Mouse (Mus musculus) G1E (cell line): Measurements from ENCODE around the gene Chchd4. TPM values are rescaled to one million over a fixed set of nuclear protein-coding genes. Genes with fewer than 3 reads are reported as not detected.

ENCODE experiments used
- ATAC-seq: 2 replicates; pipeline ENCODE4 v1.8.0; 2016; ENCODE audit warnings: mild to moderate bottlenecking; ENCODE audit not compliant: insufficient number of reproducible peaks, poor library complexity, low FRiP score, severe bottlenecking; ENCODE audit errors: extremely low read depth
- DNase-seq: peaks from one replicate; pipeline ENCODE4 v3.0.0; 2012; ENCODE audit warnings: low spot score
- H3K27me3 ChIP-seq: 2 replicates; pipeline ENCODE4 v1.6.1; 2012; ENCODE audit warnings: mild to moderate bottlenecking, low read length, inconsistent platforms; ENCODE audit not compliant: insufficient read depth
- H3K36me3 ChIP-seq: replicated peaks from 2 replicates; pipeline ENCODE3; 2012; ENCODE audit warnings: mild to moderate bottlenecking, inconsistent platforms
- H3K4me1 ChIP-seq: 2 replicates; pipeline ENCODE4 v1.6.1; 2012; ENCODE audit warnings: low read depth, low read length, inconsistent platforms, mixed read lengths; ENCODE audit not compliant: insufficient read depth
- H3K4me3 ChIP-seq: 2 replicates; pipeline ENCODE4 v1.5.1; 2012; ENCODE audit warnings: low read depth, mild to moderate bottlenecking, inconsistent platforms, low read length, moderate library complexity, mixed read lengths
- H3K9me3 ChIP-seq: replicated peaks from 2 replicates; pipeline ENCODE4 v1.6.1; 2012; ENCODE audit warnings: inconsistent platforms
- CTCF ChIP-seq: IDR thresholded peaks from 2 replicates; pipeline ENCODE4 v1.5.1; 2012; ENCODE audit warnings: low read depth, low read length, inconsistent platforms, mixed read lengths
- GATA1 ChIP-seq: IDR thresholded peaks from 2 replicates; pipeline ENCODE4 v1.6.1; 2012; ENCODE audit warnings: borderline replicate concordance, low read length, inconsistent platforms, mixed read lengths
- GATA2 ChIP-seq: IDR thresholded peaks from 2 replicates; pipeline ENCODE4 v1.6.1; 2012; ENCODE audit warnings: low read depth, low read length, inconsistent platforms, borderline replicate concordance
- POLR2AphosphoS5 ChIP-seq: IDR thresholded peaks from 2 replicates; pipeline ENCODE4 v1.6.1; 2012; ENCODE audit warnings: low read depth, low read length, inconsistent platforms; ENCODE audit not compliant: insufficient replicate concordance
- TAL1 ChIP-seq: conservative IDR thresholded peaks from 2 replicates; pipeline ENCODE4 v1.6.1; 2012; ENCODE audit warnings: low read depth, low read length, inconsistent platforms, mixed read lengths
- polyA plus RNA-seq: library from polyadenylated mRNA; stranded (reverse); fragments of >175 nt; gene quantifications from 2 replicates; pipeline ENCODE4 v1.2.3, GENCODE M21; 2012
- total RNA-seq, 2 experiments: library from RNA; stranded (forward) in 1 of 2; stranded (reverse) in 1 of 2; fragments of 200-1000 nt in 1 of 2; fragments of >200 nt in 1 of 2; fragmentation: Nextera tagmentation in 1 of 2; gene quantifications; 2 replicates each; pipeline ENCODE4 v1.2.3; 2014 to 2017

Chchd4 gene
- total RNA-seq (2014; fragmentation: Nextera tagmentation) = 9.6 and 11.8 TPM in 2 replicates
- 19.3 and 22.1 TPM in 2 replicates for total RNA-seq (2017)
- 13.4 and 16.1 TPM in 2 replicates for polyA plus RNA-seq

DNA sequence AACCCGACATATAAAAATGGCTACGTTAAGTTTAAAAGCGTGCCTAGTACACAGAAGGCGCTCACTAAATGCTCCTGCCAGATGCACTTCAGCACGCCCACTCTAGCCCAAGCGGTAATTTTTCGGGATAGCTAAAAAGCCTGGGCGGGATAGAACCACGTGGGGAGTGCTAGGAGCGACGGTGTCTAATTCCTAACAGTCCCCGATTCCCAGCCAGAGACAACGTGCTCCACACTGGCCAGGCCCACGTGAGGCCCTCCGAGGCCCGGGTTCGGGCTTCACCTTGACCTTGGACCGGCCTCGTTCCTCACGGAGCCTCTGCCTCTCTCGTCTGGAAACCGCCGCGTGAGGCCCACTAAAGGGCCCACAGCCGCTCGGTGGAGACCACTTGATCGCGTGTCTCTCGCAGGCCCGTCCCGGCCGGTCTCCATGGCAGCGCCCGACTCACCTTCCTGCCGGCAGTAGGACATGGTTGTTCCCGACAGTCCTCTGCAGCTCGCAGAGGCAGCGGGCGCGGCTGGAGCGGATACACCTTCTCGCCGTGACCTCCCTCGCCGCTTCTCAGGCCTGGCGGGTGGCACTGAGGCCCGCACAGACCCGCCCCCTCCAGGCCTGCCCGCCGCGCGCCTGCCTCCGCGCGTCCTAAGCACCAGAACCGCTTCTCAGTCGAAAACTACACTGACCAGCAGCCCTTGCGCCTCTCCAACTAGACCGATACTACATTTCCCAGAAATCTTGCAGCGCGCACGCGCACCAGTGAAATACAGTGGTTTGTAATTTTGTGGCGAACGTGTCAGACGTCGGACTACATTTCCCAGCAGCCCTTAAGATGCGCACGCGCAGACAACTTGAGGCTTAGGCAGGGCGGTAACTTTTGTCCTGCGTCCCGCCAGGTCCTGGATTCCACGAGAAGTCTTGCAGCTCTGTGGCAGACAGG, at the start of gene Chchd4, which contains the start of gene Tmem43:
Gene Chchd4 (minus strand): TSS at position 679 of the 937 bp plus-strand sequence.
Gene Tmem43 (plus strand): TSS at position 836 of the 937 bp plus-strand sequence.
- peak; percentile 80 for ATAC-seq
- Histone ChIP-seq H3K36me3 (peaks cover 70% of the 10 kb centered on the region), H3K27me3 (no peaks in the 10 kb centered on the region), H3K9me3 (no peaks in the 10 kb centered on the region), H3K4me3 (peak within 1 kb of the TSS; percentile 75), H3K4me1 (peaks cover 67% of the 10 kb centered on the region)
- DNase-seq = peak; percentile 84
- TF ChIP-seq TAL1 (no peak), GATA2 (no peak), GATA1 (no peak), CTCF (no peak), POLR2AphosphoS5 (no peak)

DNA sequence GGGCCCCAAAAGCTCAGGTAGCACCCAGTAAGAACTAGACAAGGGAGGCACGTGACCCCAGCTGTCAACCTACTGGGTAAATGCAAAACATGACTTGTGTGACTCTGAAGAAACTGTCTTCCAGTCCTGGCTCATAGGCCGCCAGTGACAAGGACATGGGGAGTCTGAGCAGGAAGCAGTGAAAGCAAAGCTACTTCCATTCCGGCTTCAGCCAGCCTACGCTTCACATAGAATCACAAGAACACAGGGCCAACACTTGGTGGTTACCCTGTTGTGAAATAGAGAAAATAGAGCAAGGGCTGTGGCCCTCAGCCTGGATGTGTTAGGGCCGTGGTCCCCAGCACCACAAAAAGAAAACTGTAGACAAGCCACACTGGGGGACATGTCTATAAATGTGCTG, 49.5 kb upstream of the Chchd4 start:
- H3K27me3 ChIP-seq = no peaks in the 10 kb centered on the region
- H3K4me3 ChIP-seq = no peak overlapping the region
- H3K4me1 ChIP-seq = peaks cover 14% of the 10 kb centered on the region
- DNase-seq (no peak), ATAC-seq (no peak)
- no peak for TF ChIP-seq CTCF
- TF ChIP-seq POLR2AphosphoS5 = no peak
- no peak for TF ChIP-seq TAL1
- no peak for TF ChIP-seq GATA2
- no peak for TF ChIP-seq GATA1
- no peaks in the 10 kb centered on the region for H3K9me3 ChIP-seq
- peaks cover 94% of the 10 kb centered on the region for H3K36me3 ChIP-seq

DNA sequence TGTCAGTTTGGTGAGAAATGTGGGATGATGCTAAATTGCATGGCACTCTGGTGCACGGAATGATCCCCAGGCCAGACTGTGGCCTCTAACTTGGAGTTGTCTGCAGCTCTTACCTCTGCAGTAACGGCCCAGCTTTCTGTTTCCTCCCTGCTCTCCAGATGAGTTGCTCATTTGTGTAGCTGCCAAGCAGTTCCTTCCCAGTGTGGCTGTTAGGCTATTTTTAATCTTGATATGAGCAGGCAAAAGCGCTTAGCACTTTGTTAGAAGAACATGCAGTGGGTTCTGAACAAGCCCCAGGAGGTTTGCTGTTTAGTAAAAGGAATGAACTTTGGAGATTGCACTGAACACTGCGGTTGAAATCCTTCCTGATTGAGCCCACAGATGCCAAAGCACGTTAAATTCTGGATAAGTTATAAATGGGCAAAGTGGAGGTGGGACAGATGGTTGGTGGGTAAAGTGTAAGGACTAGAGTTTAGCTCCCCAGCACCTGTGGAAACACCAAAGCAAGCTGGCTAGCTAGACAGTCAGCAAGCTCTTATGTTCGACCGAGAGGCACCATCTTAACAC, 45.2 kb upstream of the Chchd4 start:
- Histone ChIP-seq H3K36me3 (peaks cover 71% of the 10 kb centered on the region), H3K27me3 (no peaks in the 10 kb centered on the region), H3K9me3 (no peaks in the 10 kb centered on the region), H3K4me1 (peaks cover 44% of the 10 kb centered on the region), H3K4me3 (no peak overlapping the region)
- DNase-seq (no peak), ATAC-seq (no peak)
- no peak for TF ChIP-seq GATA1
- no peak for TF ChIP-seq GATA2
- no peak for TF ChIP-seq CTCF
- TF ChIP-seq POLR2AphosphoS5 = no peak
- no peak for TF ChIP-seq TAL1

DNA sequence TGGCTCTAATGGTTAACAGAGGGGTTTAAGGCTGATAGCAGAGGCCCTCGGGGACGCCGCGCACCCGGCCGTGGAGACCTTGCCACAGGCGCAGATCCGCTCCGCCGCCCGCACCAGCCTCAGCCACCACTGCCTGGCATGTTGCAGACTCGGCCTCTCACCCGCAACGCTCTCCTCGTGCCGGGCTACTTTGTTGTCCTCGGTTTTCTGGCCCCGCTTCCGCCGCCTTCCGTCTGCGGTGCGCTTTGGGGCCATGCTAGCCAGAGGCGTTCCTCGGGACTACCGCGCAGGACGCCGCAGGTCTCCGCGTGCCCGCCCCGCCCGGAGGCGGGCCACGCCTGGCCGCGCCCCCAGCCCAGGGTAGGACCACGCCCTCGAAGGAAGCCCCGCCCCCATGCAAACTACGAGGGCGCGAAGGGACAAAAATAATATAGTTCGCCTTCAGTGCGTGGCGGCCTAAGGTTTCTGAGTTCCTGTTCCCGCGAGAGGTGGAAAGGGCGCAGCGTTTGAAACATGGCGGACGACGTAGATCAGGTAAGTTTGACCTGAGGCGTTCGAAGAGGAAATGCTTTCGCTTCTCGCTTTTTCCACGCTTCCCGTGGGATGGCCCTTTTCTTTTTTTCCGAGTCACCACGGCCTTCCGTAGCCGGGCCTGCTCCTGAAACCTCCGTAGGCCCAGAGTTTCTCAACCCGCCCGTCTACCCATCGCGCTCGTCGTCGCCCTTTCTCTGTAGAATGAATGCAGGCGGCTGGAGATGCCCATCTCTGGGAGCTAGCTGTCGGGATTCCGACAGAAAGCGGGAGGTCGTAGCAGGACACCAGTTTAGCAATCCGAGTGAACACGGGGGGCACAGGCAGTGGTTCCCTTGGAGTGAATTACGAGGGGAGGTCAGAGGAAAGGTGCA, 42.5 kb upstream of the Chchd4 start, which contains the start of the genes Xpc and Lsm3:
Gene Xpc (minus strand): TSS at position 344 of the 905 bp plus-strand sequence.
Gene Lsm3 (plus strand): TSS at position 384 of the 905 bp plus-strand sequence.
- Histone ChIP-seq H3K4me3 (peak within 1 kb of the TSS; percentile 94), H3K9me3 (no peaks in the 10 kb centered on the region), H3K4me1 (peaks cover 41% of the 10 kb centered on the region), H3K36me3 (peaks cover 62% of the 10 kb centered on the region), H3K27me3 (no peaks in the 10 kb centered on the region)
- peak; percentile 90 for DNase-seq
- ATAC-seq = peak; percentile 89
- TF ChIP-seq POLR2AphosphoS5 (no peak), CTCF (no peak), TAL1 (no peak), GATA1 (no peak), GATA2 (no peak)

DNA sequence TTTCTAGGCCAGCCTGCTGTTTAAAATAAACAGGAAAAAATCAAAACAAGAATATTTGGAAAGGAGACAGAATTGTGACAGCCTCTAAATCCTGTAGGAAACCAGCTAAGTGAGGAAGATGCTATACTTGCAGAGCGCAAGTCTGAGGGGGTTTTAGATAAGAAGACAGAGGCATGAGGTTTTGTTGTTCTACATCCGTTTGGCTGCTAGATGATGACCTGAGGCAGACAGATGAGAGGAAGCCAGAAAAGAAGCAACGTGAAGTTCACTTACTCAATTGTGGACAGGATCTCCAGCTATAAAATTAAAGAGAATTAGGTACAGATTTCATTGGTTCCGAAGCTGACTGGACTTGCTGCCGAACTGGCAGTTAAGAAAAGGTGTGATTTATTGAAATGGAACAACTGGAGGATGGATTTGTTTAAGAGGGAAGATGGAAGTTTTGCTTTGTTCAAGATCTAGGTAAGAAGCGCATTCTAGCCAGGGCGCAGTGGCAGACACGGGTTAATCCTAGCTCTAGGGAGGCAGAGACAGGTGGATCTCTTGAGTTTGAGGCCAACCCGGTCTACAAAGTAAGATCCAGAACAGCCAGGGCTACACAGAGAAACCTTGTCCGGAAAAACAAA, 41.5 kb upstream of the Chchd4 start:
- Histone ChIP-seq H3K4me1 (peaks cover 41% of the 10 kb centered on the region), H3K9me3 (no peaks in the 10 kb centered on the region), H3K4me3 (peak overlapping the region; percentile 94), H3K36me3 (peaks cover 62% of the 10 kb centered on the region), H3K27me3 (no peaks in the 10 kb centered on the region)
- DNase-seq (no peak), ATAC-seq (no peak)
- no peak for TF ChIP-seq POLR2AphosphoS5
- TF ChIP-seq GATA2 = no peak
- no peak for TF ChIP-seq GATA1
- no peak for TF ChIP-seq CTCF
- TF ChIP-seq TAL1 = no peak
